In genomic region chr19:47755625-47756024, GRCm38 (mm10) we compare ENCODE assay signal across 8 mouse cellular contexts. TPM values are rescaled to one million over a fixed set of nuclear protein-coding genes. Genes with fewer than 3 reads are reported as not detected.
DNase-seq lines count a peak whose midpoint lies in the region; ATAC-seq lines count a peak whose summit lies in the region.

No protein-coding gene starts in this region.

- H3K9ac ChIP-seq in liver, embryonic 11.5 days (ENCODE audit: low read depth, low read length), result no peak overlapping the region
- no peak overlapping the region for H3K9ac ChIP-seq in stomach, embryonic 15.5 days

- peak overlapping the region; percentile 23 for H3K4me3 ChIP-seq in heart, embryonic 10.5 days
- no peak overlapping the region for H3K4me3 ChIP-seq in liver, embryonic 11.5 days (ENCODE audit: low read depth, low read length)
- H3K4me3 ChIP-seq in stomach, embryonic 15.5 days (replicated peaks), result peak overlapping the region; percentile 21

- no peaks in the 10 kb centered on the region for H3K36me3 ChIP-seq in heart, embryonic 10.5 days
- H3K36me3 ChIP-seq in liver, embryonic 11.5 days (ENCODE audit: control insufficient read depth, insufficient read depth, low read length), result no peaks in the 10 kb centered on the region
- no peaks in the 10 kb centered on the region for H3K36me3 ChIP-seq in stomach, embryonic 15.5 days

- H3K9me3 ChIP-seq in heart, embryonic 10.5 days, result no peaks in the 10 kb centered on the region
- no peaks in the 10 kb centered on the region for H3K9me3 ChIP-seq in liver, embryonic 11.5 days (ENCODE audit: control insufficient read depth, low read length)
- H3K9me3 ChIP-seq in stomach, embryonic 15.5 days, result no peaks in the 10 kb centered on the region

- H3K4me1 ChIP-seq in heart, embryonic 10.5 days, result no peaks in the 10 kb centered on the region
- H3K4me1 ChIP-seq in liver, embryonic 11.5 days (replicated peaks; ENCODE audit: control insufficient read depth, insufficient read depth, low read length), result no peaks in the 10 kb centered on the region
- no peaks in the 10 kb centered on the region for H3K4me1 ChIP-seq in stomach, embryonic 15.5 days

- peak; percentile 15 for DNase-seq in ovary, adult 18-20 months (ENCODE audit: low spot score)
- DNase-seq in ovary, postnatal 10 days (ENCODE audit: low spot score), result no peak
- no peak for DNase-seq in heart, embryonic 10.5 days (ENCODE audit: low spot score)
- DNase-seq in liver, embryonic 11.5 days (ENCODE audit: low spot score), result no peak
- no peak for DNase-seq in left cerebral cortex, adult 18-20 months (ENCODE audit: low spot score in 2 of 2)
- no peak for DNase-seq in adrenal gland, adult 8-10 months
- no peak for DNase-seq in right cerebral cortex, postnatal 36 days (ENCODE audit: low spot score in 2 of 2)

- ATAC-seq in liver, embryonic 11.5 days (replicated peaks; ENCODE audit: low FRiP score), result no peak
- ATAC-seq in stomach, embryonic 15.5 days (ENCODE audit: insufficient read depth, low FRiP score, low read depth), result no peak

- peak overlapping the region; percentile 26 for H3K4me2 ChIP-seq in liver, embryonic 11.5 days
- peak overlapping the region; percentile 32 for H3K4me2 ChIP-seq in stomach, embryonic 15.5 days

- WGBS in heart, embryonic 10.5 days, result 36% methylated on average over 19 of the region's 19 CpGs
- 44% methylated on average over 19 of the region's 19 CpGs for WGBS in liver, embryonic 11.5 days
- 61% methylated on average over 19 of the region's 19 CpGs for WGBS in stomach, embryonic 15.5 days

- H3K27ac ChIP-seq in heart, embryonic 10.5 days, result peak overlapping the region; percentile 17; the same call in 1 of the 2 replicates
- no peak overlapping the region for H3K27ac ChIP-seq in liver, embryonic 11.5 days (ENCODE audit: low read depth, low read length)
- H3K27ac ChIP-seq in stomach, embryonic 15.5 days, result no peak overlapping the region

- H3K27me3 ChIP-seq in heart, embryonic 10.5 days (ENCODE audit: insufficient read depth, poor library complexity, severe bottlenecking), result no peaks in the 10 kb centered on the region
- no peaks in the 10 kb centered on the region for H3K27me3 ChIP-seq in liver, embryonic 11.5 days (replicated peaks; ENCODE audit: control insufficient read depth, insufficient read depth, low read length)
- H3K27me3 ChIP-seq in stomach, embryonic 15.5 days (replicated peaks), result no peaks in the 10 kb centered on the region

RNA-seq across cellular contexts. Expression of gene Sfr1, which starts 24.1 kb away (rescaled TPM):
- 238 and 281 TPM in 2 replicates for polyA plus RNA-seq in heart, embryonic 10.5 days (2016; fragmentation: Nextera tagmentation; extraction: Ambion mirVana)
- 218 and 238 TPM in 2 replicates for polyA plus RNA-seq in liver, embryonic 11.5 days (2014; fragmentation: Nextera tagmentation; extraction: Ambion mirVana)
- 285 and 321 TPM in 2 replicates for polyA plus RNA-seq in stomach, embryonic 15.5 days (2015; fragmentation: Nextera tagmentation; extraction: Ambion mirVana)
- 10 to 100 TPM; 89.3 to 91.6 TPM for total RNA-seq in left cerebral cortex, adult 18-20 months (2021)
- 10 to 100 TPM; 73.4 to 86.9 (median 77.6) TPM for total RNA-seq in adrenal gland, adult 8-10 months (2022)
